In genomic region chr13:83729331-83730009, GRCm38 (mm10) we compare ENCODE assay signal across 8 mouse cellular contexts.
DNase-seq lines count a peak whose midpoint lies in the region; ATAC-seq and TF ChIP-seq lines count a peak whose summit lies in the region.

No protein-coding gene starts in this region.

- H3K27ac ChIP-seq in ES-Bruce4 (ENCODE audit: insufficient read depth, low read length) = no peak overlapping the region
- H3K27ac ChIP-seq in embryonic facial prominence, embryonic 10.5 days (replicated peaks) = peak overlapping the region; percentile 94
- H3K27ac ChIP-seq in hindbrain, embryonic 16.5 days (ENCODE audit: low read depth, low read length) = peak overlapping the region; percentile 100
- peak overlapping the region; percentile 100 for H3K27ac ChIP-seq in neural tube, embryonic 13.5 days (replicated peaks)

- no peaks in the 10 kb centered on the region for H3K4me1 ChIP-seq in ES-Bruce4 (ENCODE audit: control insufficient read depth, insufficient read depth, low read length)
- peaks cover 22% of the 10 kb centered on the region for H3K4me1 ChIP-seq in embryonic facial prominence, embryonic 10.5 days
- H3K4me1 ChIP-seq in hindbrain, embryonic 16.5 days (ENCODE audit: control insufficient read depth, insufficient read depth, low read depth, low read length) = no peaks in the 10 kb centered on the region
- H3K4me1 ChIP-seq in neural tube, embryonic 13.5 days (replicated peaks) = no peaks in the 10 kb centered on the region

- H3K9ac ChIP-seq in ES-Bruce4 (ENCODE audit: low read depth, poor library complexity, severe bottlenecking) = peak overlapping the region; percentile 89
- H3K9ac ChIP-seq in hindbrain, embryonic 16.5 days (ENCODE audit: low read depth, low read length) = peak overlapping the region; percentile 99
- H3K9ac ChIP-seq in neural tube, embryonic 13.5 days = peak overlapping the region; percentile 100

- peak overlapping the region; percentile 75 for H3K4me2 ChIP-seq in hindbrain, embryonic 16.5 days (ENCODE audit: low read length)
- peak overlapping the region; percentile 69 for H3K4me2 ChIP-seq in neural tube, embryonic 13.5 days

- under 1% methylated on average over 33 of the region's 33 CpGs for WGBS in embryonic facial prominence, embryonic 10.5 days
- under 1% methylated on average over 32 of the region's 33 CpGs for WGBS in hindbrain, embryonic 16.5 days
- under 1% methylated on average over 33 of the region's 33 CpGs for WGBS in neural tube, embryonic 13.5 days

- TF ChIP-seq CTCF in ES-Bruce4 (IDR thresholded peaks at IDR 0.05; ENCODE audit: low read depth, low read length) = no peak

- peak overlapping the region; percentile 59 for H3K4me3 ChIP-seq in ES-Bruce4 (ENCODE audit: low read depth, low read length)
- H3K4me3 ChIP-seq in embryonic facial prominence, embryonic 10.5 days = peak overlapping the region; percentile 72
- peak overlapping the region; percentile 74 for H3K4me3 ChIP-seq in hindbrain, embryonic 16.5 days (ENCODE audit: low read length)
- peak overlapping the region; percentile 84 for H3K4me3 ChIP-seq in neural tube, embryonic 13.5 days

- ATAC-seq in hindbrain, embryonic 16.5 days = peak; percentile 29
- peak; percentile 9; the same call in 1 of the 2 replicates for ATAC-seq in neural tube, embryonic 13.5 days (ENCODE audit: low read depth)
- no peak for ATAC-seq in erythroid progenitor cell, adult 5-6 weeks (replicated peaks; ENCODE audit: low FRiP score, poor library complexity, severe bottlenecking)

- H3K9me3 ChIP-seq in ES-Bruce4 (replicated peaks; ENCODE audit: control insufficient read depth, insufficient read depth, low read length, poor library complexity, severe bottlenecking) = no peaks in the 10 kb centered on the region
- no peaks in the 10 kb centered on the region for H3K9me3 ChIP-seq in embryonic facial prominence, embryonic 10.5 days
- H3K9me3 ChIP-seq in hindbrain, embryonic 16.5 days (ENCODE audit: control insufficient read depth, low read length) = no peaks in the 10 kb centered on the region
- H3K9me3 ChIP-seq in neural tube, embryonic 13.5 days = no peaks in the 10 kb centered on the region

- no peak for TF ChIP-seq POLR2A in ES-Bruce4 (IDR thresholded peaks at IDR 0.05; ENCODE audit: insufficient read depth, low read length)

- peaks cover 25% of the 10 kb centered on the region for H3K27me3 ChIP-seq in ES-Bruce4 (ENCODE audit: control insufficient read depth, insufficient read depth, low read length, poor library complexity, severe bottlenecking)
- H3K27me3 ChIP-seq in embryonic facial prominence, embryonic 10.5 days (replicated peaks; ENCODE audit: low read depth, poor library complexity, severe bottlenecking) = peaks cover 99% of the 10 kb centered on the region
- H3K27me3 ChIP-seq in hindbrain, embryonic 16.5 days (replicated peaks; ENCODE audit: control insufficient read depth, insufficient read depth, low read length) = no peaks in the 10 kb centered on the region
- H3K27me3 ChIP-seq in neural tube, embryonic 13.5 days = no peaks in the 10 kb centered on the region

- H3K36me3 ChIP-seq in ES-Bruce4 (ENCODE audit: control insufficient read depth, insufficient read depth, low read length, poor library complexity, severe bottlenecking) = no peaks in the 10 kb centered on the region
- H3K36me3 ChIP-seq in embryonic facial prominence, embryonic 10.5 days (replicated peaks) = no peaks in the 10 kb centered on the region
- H3K36me3 ChIP-seq in hindbrain, embryonic 16.5 days (ENCODE audit: control insufficient read depth, insufficient read depth, low read length) = no peaks in the 10 kb centered on the region
- H3K36me3 ChIP-seq in neural tube, embryonic 13.5 days = peaks cover 8% of the 10 kb centered on the region; the same call in 1 of the 2 replicates

- DNase-seq in R1 (ENCODE audit: low read depth, low spot score) = peak; percentile 85
- peak; percentile 84 for DNase-seq in embryonic facial prominence, embryonic 10.5 days (ENCODE audit: low spot score)
- DNase-seq in layer of hippocampus, postnatal 36 days = peak; percentile 78 to 81
- no peak for DNase-seq in urinary bladder, postnatal 36 days (ENCODE audit: low spot score in 2 of 2)

- TF ChIP-seq EP300 in ES-Bruce4 (IDR thresholded peaks at IDR 0.05; ENCODE audit: insufficient read depth, low read depth, low read length) = no peak

Comparison
In these comparisons a context has a peak if more than half of its experiments do, and no peak if none do; other contexts are left out.
1. DNase-seq: peak in R1 (single experiment), embryonic facial prominence, embryonic 10.5 days (single experiment) and layer of hippocampus, postnatal 36 days (2 of 2); none in urinary bladder, postnatal 36 days (0 of 2).
2. Peak in every context shown above with its lines, with median percentiles within 50 percentile points of each other: H3K4me3 ChIP-seq and H3K9ac ChIP-seq.